Mouse (Mus musculus) gastrocnemius, postnatal 14 days (tissue): ENCODE measurements around the gene Serpina3g. TPM values are rescaled to one million over a fixed set of nuclear protein-coding genes. Genes with fewer than 3 reads are reported as not detected.

Source experiments
- DNase-seq: peaks from one replicate; pipeline ENCODE4 v3.0.0; 2021; ENCODE audit warnings: mixed read lengths
- intact Hi-C: fragments of 180-260 bp; cut with DNase I; formaldehyde crosslinking; loops from one replicate; pipeline ENCODE4 v1.15.1; 2025; ENCODE audit warnings: low total_unique reads
- total RNA-seq, 2 experiments: library from RNA; stranded (reverse); gene quantifications; 2 replicates each; pipeline ENCODE4 v1.2.3; 2021

Gene Serpina3g
- total RNA-seq, 2 experiments from 2014 or later: not detected

DNA sequence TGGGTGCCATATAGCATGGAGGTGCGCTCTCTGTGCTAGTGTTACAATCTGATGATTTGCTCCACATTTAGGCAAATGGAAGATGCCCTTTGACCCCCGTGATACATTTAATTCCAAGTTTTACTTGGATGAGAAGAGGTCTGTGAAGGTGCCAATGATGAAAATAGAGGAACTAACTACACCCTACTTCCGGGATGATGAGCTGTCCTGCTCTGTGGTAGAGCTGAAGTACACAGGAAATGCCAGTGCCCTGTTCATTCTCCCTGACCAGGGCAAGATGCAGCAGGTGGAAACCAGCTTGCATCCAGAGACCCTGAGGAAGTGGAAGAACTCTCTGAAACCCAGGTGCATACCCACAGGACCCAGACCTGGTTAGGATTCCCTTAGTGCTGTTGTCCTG lies 30.3 kb downstream of the Serpina3g start:
- intact Hi-C loops: no loop called here
- DNase-seq: no peak

DNA sequence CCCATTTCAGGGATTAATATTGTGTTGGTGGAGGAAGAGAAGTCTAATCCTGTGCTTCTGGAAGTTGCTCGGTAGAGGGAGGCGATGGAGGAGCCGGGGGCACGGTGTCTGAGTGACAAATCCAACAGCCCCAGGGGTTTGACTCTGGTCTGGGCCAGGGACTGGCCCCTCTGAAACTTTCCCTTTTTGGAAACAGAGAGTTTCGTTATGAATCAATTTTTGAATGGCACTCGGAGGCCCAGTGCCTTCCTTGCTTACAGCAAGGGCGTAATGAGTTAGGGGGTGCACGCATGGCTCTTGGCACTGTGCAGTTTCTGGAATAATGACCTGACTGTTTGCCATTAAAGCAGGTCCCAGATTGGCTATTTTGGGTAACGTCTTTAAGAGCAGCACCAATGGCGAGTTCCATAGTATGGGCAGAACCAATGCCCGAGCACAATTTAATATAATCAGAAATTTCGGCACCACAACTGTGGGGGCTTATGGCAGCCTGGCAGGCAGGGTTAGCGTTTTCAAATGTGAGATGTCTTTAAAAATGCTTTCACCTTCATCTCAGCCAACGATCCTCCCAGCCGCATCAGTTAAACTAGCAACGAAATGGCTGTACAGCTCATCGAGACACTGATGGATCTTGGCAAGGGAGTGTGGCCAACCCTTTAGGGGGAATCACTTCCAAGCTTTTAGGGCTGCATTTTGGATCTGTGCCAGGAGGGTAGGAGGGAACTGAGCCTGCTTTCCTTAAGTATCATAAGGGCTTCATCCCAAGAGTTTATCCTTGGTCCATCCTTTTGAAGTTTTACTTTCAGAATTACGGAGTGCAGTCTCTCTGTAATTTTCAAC lies 42.4 kb downstream of the Serpina3g start:
- intact Hi-C loops: no loop called here
- DNase-seq: no peak

DNA sequence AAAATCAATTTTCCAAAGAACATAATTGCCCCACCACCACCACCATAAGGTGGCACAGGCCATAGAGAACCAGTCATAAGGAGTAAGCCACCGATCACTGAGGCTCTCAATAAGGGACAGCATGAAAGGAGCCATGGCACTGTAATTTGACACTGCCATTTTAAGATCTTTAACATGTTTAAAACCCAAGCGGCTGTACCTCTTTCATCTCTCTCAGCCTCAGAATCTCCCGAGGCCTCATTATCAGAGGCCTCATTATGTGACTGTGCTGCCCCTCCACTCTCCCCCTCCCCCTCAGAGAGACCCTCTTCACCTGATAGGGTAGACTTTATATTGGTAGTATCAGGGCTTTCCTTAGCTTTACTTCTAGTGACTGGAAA lies 43.0 kb downstream of the Serpina3g start:
- DNase-seq: no peak
- intact Hi-C loops: no loop called here

DNA sequence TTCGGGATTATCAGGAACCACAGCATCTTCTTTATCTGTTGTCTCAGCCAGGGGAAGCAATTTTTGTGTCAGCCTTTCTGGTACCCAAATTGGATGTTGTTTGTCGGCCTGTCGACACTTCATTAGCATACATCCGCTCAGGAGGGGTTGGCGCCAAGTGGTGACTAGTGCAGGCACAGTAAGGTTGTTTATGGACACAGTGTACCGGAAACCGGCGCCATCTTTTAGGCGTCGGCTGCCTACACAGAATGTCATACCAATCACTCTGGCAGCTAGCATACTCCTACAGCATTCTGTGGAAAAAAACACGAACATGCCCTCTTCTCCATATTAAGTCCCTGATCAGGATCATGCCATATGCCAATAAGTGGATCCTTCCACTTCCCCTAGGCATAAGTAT lies 47.3 kb downstream of the Serpina3g start:
- DNase-seq: no peak
- intact Hi-C loops: no loop called here

DNA sequence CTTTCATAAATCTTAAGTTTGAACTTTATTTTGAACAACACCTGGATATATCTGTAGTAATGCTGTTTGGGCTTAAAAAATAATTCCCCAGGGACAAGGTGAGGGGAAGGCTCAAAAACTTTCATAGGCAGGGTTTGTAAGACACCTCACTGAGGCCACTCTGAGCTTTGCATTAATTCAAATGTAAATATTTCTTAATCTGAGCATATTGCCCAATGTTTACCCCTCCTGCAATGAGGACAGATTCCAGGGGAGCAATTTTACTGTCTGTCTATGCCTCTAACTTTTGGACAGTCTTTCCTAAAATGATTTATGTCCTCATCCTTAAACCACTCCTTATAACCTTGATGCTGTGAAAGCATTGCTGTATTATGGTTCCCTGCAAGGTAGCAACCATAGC lies 52.3 kb downstream of the Serpina3g start:
- intact Hi-C loops: no loop called here

DNA sequence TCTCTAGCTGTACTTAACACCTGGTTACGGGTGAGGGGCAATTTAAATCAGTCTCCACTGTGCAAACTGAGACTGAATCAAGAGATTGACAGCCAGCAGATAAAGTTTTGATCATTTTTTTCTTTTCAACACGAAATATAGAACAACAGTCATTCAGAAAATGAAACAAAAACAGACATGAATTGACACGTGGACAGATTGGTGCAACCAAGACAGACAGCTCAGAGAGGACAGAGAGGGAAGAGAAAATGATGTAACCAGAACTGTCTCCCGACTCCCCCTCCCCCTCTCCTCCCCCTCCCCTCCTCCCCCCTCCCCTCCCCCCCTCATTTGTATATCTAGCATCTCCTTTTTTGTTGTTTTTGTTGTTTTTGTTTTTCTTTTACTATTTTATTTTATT lies 53.8 kb downstream of the Serpina3g start:
- intact Hi-C loops: no loop called here
- no peak for DNase-seq

More for the DNA sequence above, 52.3 kb downstream of the Serpina3g start:
- no peak for DNase-seq

Other genes starting within 250 kb of the Serpina3g start
- gene Serpina11, start 246.3 kb upstream of the Serpina3g start, total RNA-seq: not detected
- not detected for gene Serpina9, start 222.5 kb upstream of the Serpina3g start, total RNA-seq
- not detected for gene Serpina12, start 191.8 kb upstream of the Serpina3g start, total RNA-seq
- gene Serpina5, start 135.1 kb upstream of the Serpina3g start, total RNA-seq: not detected
- not detected for gene Serpina3a, start 123.5 kb upstream of the Serpina3g start, total RNA-seq
- not detected for gene Serpina3b, start 108.2 kb upstream of the Serpina3g start, total RNA-seq
- gene Serpina3c, start 82.4 kb upstream of the Serpina3g start, total RNA-seq: 1 to 10 TPM; 1.2 TPM
- not detected for gene Serpina3f, start 21.7 kb upstream of the Serpina3g start, total RNA-seq
- not detected for gene Serpina3i, start 26.9 kb downstream of the Serpina3g start, total RNA-seq
- not detected for gene Serpina3j, start 78.3 kb downstream of the Serpina3g start, total RNA-seq
- not detected for gene Serpina3k, start 102.2 kb downstream of the Serpina3g start, total RNA-seq
- gene Serpina3m, start 102.2 kb downstream of the Serpina3g start, total RNA-seq: not detected
- 1 to 10 TPM; 1.5 to 2.5 TPM for gene Serpina3n, start 170.5 kb downstream of the Serpina3g start, total RNA-seq
- under 1 TPM; 0.16 to 0.29 TPM for gene Gsc, start 237.1 kb downstream of the Serpina3g start, total RNA-seq